Mouse (Mus musculus): ENCODE measurements around the gene Myo1h. TPM values are rescaled to one million over a fixed set of nuclear protein-coding genes. Genes with fewer than 3 reads are reported as not detected.

The Myo1h gene
- polyA plus RNA-seq, 1 experiment = 0.69 TPM

GRCm38 (mm10) chr5:114413067-114413735 is 124.2 kb downstream of the Myo1h start:
- no peaks in the 10 kb centered on the region for H3K4me1 ChIP-seq (replicated peaks; ENCODE audit: control insufficient read depth, insufficient read depth, low read length)
- 94% methylated on average over 16 of the region's 16 CpGs for WGBS
- H3K27me3 ChIP-seq (ENCODE audit: control insufficient read depth, insufficient read depth, low read length) = no peaks in the 10 kb centered on the region
- H3K27ac ChIP-seq (ENCODE audit: control insufficient read depth, insufficient read depth, low read length) = no peak overlapping the region
- no peak overlapping the region for H3K4me3 ChIP-seq (ENCODE audit: control insufficient read depth, insufficient read depth, low read length)
- H3K36me3 ChIP-seq (ENCODE audit: control insufficient read depth, insufficient read depth, low read length) = peaks cover 86% of the 10 kb centered on the region
- TF ChIP-seq CTCF (IDR thresholded peaks at IDR 0.05; ENCODE audit: borderline replicate concordance, control insufficient read depth, extremely low read depth, insufficient read depth, low read length, poor library complexity) = no peak
- TF ChIP-seq POLR2A (IDR thresholded peaks at IDR 0.05; ENCODE audit: control insufficient read depth, extremely low read depth, insufficient read depth, low read length, poor library complexity) = no peak
- DNase-seq = no peak

Other genes with a start within 250 kb of the Myo1h start
- 25.2 and 26.8 TPM in 2 replicates for gene Usp30, start 223.7 kb upstream of the Myo1h start, polyA plus RNA-seq (2012; rRNA removed)
- gene Svop, start 197.6 kb upstream of the Myo1h start, polyA plus RNA-seq (2012; rRNA removed) = 0.05 TPM in 1 of 2 replicates, not detected in the other
- gene Alkbh2, start 160.9 kb upstream of the Myo1h start, polyA plus RNA-seq (2012; rRNA removed) = 10.5 and 14.5 TPM in 2 replicates
- 21.7 and 28.9 TPM in 2 replicates for gene Ung, start 158.8 kb upstream of the Myo1h start, polyA plus RNA-seq (2012; rRNA removed)
- 20.1 and 24.4 TPM in 2 replicates for gene Acacb, start 142.6 kb upstream of the Myo1h start, polyA plus RNA-seq (2012; rRNA removed)
- gene Foxn4, start 15.4 kb upstream of the Myo1h start, polyA plus RNA-seq (2012; rRNA removed) = 0.20 and 0.26 TPM in 2 replicates
- 76.3 and 87.7 TPM in 2 replicates for gene Kctd10, start 91.3 kb downstream of the Myo1h start, polyA plus RNA-seq (2012; rRNA removed)
- 123 and 133 TPM in 2 replicates for gene Ube3b, start 91.4 kb downstream of the Myo1h start, polyA plus RNA-seq (2012; rRNA removed)
- gene Mmab, start 154.9 kb downstream of the Myo1h start, polyA plus RNA-seq (2012; rRNA removed) = 13.5 and 15.1 TPM in 2 replicates
- gene Mvk, start 155.1 kb downstream of the Myo1h start, polyA plus RNA-seq (2012; rRNA removed) = 20.8 and 25.9 TPM in 2 replicates